Mouse (Mus musculus): ENCODE data around the gene Tomm40l. TPM values are rescaled to one million over a fixed set of nuclear protein-coding genes. Genes with fewer than 3 reads are reported as not detected.
"Not testable (repeated sequence)": the region's sequence is repeated elsewhere in the genome, so short reads cannot be mapped to it uniquely, and the experiment has no call there.

Tomm40l gene
- polyA plus RNA-seq, 1 experiment from 2014 or later = 60.7 TPM

DNA sequence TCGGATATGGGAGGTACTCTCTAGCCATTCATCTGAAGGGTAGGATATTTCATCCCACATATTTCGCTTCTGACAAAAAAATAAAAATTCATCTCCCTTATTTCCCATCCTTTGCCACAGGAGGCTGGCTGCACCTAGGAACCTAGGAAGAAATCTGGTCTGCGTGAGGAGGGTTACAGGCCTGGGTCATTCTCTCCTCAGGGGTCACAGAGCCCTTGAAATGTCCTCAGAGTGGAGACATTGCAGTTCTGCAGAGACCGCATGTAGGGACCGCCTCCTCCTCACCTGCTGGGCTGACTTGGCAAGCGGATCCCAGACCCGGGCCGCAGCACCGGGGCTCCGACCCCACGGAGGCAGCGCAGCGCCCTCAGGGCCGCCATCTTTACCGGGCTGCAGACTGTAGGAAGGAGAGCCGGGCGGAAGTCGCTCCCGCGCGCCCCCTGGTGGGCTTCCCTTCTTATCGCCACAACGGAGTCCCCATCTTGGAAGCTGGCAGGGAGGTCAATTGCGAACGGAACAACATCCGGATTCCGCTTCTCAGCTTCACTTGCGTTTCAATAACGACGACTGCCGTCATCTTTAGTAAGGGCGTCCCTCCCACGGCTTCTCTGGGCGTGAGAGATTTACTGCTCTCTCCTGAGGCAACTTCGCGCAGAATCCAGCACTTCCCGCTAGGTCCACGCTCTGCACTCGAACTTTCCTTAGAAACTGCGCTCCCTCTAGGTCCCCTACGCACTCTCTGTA is 24.6 kb upstream of the Tomm40l start:
- H3K27me3 ChIP-seq (ENCODE audit: control insufficient read depth, insufficient read depth, low read length) = no peaks in the 10 kb centered on the region
- under 1% methylated on average over 41 of the region's 41 CpGs for WGBS
- H3K9ac ChIP-seq (ENCODE audit: low read length) = peak overlapping the region; percentile 95
- peak overlapping the region; percentile 87 for H3K4me3 ChIP-seq (ENCODE audit: low read length)
- H3K36me3 ChIP-seq (ENCODE audit: control insufficient read depth, insufficient read depth) = peaks cover 23% of the 10 kb centered on the region
- H3K27ac ChIP-seq (ENCODE audit: low read length) = peak overlapping the region; percentile 91
- peak overlapping the region; percentile 78 for H3K4me2 ChIP-seq (ENCODE audit: low read depth, low read length)
- no peaks in the 10 kb centered on the region for H3K9me3 ChIP-seq (replicated peaks; ENCODE audit: control insufficient read depth, low read length)
- peak; percentile 90 for ATAC-seq (replicated peaks; ENCODE audit: extremely low read depth, insufficient read depth, low FRiP score)
- H3K4me1 ChIP-seq (ENCODE audit: control insufficient read depth, insufficient read depth, low read length) = peaks cover 34% of the 10 kb centered on the region

- H3K27me3 ChIP-seq (ENCODE audit: control insufficient read depth, insufficient read depth, low read length) = no peaks in the 10 kb centered on the region
- H3K4me3 ChIP-seq (ENCODE audit: low read length) = no peak overlapping the region
- no peak overlapping the region for H3K27ac ChIP-seq (ENCODE audit: low read length)
- peaks cover 21% of the 10 kb centered on the region for H3K4me1 ChIP-seq (ENCODE audit: control insufficient read depth, insufficient read depth, low read length)
- WGBS = 81% methylated on average over 8 of the region's 8 CpGs
- no peak overlapping the region; the same call in 1 of the 2 replicates for H3K4me2 ChIP-seq (ENCODE audit: low read depth, low read length)
- peaks cover 26% of the 10 kb centered on the region for H3K36me3 ChIP-seq (ENCODE audit: control insufficient read depth, insufficient read depth)
- H3K9ac ChIP-seq (ENCODE audit: low read length) = no peak overlapping the region; the same call in 1 of the 2 replicates
- H3K9me3 ChIP-seq (replicated peaks; ENCODE audit: control insufficient read depth, low read length) = no peaks in the 10 kb centered on the region
- ATAC-seq (replicated peaks; ENCODE audit: extremely low read depth, insufficient read depth, low FRiP score) = no peak
Observed at GRCm38 (mm10) chr1:171245353-171245752, 23.0 kb upstream of the Tomm40l start.

DNA sequence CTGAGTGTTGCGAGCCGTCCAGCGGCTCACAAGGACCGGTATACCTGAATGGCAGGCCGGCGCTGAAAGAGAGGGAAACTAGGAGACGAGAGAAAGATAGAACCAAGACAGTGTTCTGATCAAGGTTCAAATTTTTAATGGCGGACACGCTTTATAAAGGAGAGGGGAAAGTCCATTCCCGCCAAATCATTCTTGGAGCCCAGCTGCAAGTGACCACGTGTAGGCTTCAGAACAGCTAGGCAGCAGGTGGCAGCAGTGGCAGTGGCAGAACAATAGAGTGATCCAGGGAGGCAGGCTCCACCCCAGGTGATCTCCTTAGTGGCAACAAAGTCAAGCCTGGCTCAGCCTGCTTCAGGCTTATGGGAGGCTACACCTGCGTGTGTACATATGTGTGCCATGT is 19.6 kb upstream of the Tomm40l start:
- H3K4me3 ChIP-seq (ENCODE audit: low read length); H3K27ac ChIP-seq (ENCODE audit: low read length); ATAC-seq (replicated peaks; ENCODE audit: extremely low read depth, insufficient read depth, low FRiP score); H3K4me2 ChIP-seq (ENCODE audit: low read depth, low read length); H3K27me3 ChIP-seq (ENCODE audit: control insufficient read depth, insufficient read depth, low read length); H3K9ac ChIP-seq (ENCODE audit: low read length); H3K4me1 ChIP-seq (ENCODE audit: control insufficient read depth, insufficient read depth, low read length); H3K9me3 ChIP-seq (replicated peaks; ENCODE audit: control insufficient read depth, low read length): not testable (repeated sequence)
- H3K36me3 ChIP-seq (ENCODE audit: control insufficient read depth, insufficient read depth) = peaks cover 52% of the 10 kb centered on the region
- WGBS = 88% methylated on average over 12 of the region's 12 CpGs

DNA sequence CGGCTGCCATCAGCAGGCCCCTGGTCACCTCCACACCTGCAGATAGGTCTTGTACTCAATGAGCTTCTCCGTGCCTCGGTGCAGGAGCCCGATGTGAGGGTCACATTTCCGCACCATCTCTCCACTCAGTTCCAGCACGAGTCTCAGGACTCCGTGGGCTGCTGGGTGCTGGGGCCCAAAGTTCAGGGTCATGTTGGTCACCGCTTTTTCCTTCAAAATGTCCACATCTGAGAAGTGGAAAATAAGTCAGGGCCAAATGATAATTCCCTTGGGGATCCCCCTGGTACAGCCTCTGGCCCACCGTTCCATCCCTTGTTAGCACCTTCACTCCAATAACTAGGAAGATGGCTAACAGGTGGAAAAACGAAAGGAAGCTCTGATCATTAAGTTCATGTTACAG is 18.6 kb upstream of the Tomm40l start:
- Histone ChIP-seq H3K36me3 (ENCODE audit: control insufficient read depth, insufficient read depth) (peaks cover 62% of the 10 kb centered on the region), H3K27ac (ENCODE audit: low read length) (no peak overlapping the region)
- WGBS = 88% methylated on average over 10 of the region's 10 CpGs

GRCm38 (mm10) chr1:171239992-171240744 is 17.9 kb upstream of the Tomm40l start:
- Histone ChIP-seq H3K4me1 (ENCODE audit: control insufficient read depth, insufficient read depth, low read length) (peaks cover 8% of the 10 kb centered on the region), H3K4me3 (ENCODE audit: low read length) (no peak overlapping the region), H3K36me3 (ENCODE audit: control insufficient read depth, insufficient read depth) (peaks cover 67% of the 10 kb centered on the region), H3K27ac (ENCODE audit: low read length) (no peak overlapping the region), H3K27me3 (ENCODE audit: control insufficient read depth, insufficient read depth, low read length) (no peaks in the 10 kb centered on the region), H3K9ac (ENCODE audit: low read length) (no peak overlapping the region), H3K9me3 (replicated peaks; ENCODE audit: control insufficient read depth, low read length) (no peaks in the 10 kb centered on the region), H3K4me2 (ENCODE audit: low read depth, low read length) (no peak overlapping the region)
- ATAC-seq (replicated peaks; ENCODE audit: extremely low read depth, insufficient read depth, low FRiP score) = no peak
- 72% methylated on average over 15 of the region's 15 CpGs for WGBS

More for the DNA sequence above, 18.6 kb upstream of the Tomm40l start:
- H3K9ac ChIP-seq (ENCODE audit: low read length) = no peak overlapping the region
- H3K27me3 ChIP-seq (ENCODE audit: control insufficient read depth, insufficient read depth, low read length) = no peaks in the 10 kb centered on the region
- no peak for ATAC-seq (replicated peaks; ENCODE audit: extremely low read depth, insufficient read depth, low FRiP score)
- no peak overlapping the region for H3K4me3 ChIP-seq (ENCODE audit: low read length)
- H3K9me3 ChIP-seq (replicated peaks; ENCODE audit: control insufficient read depth, low read length) = no peaks in the 10 kb centered on the region
- H3K4me2 ChIP-seq (ENCODE audit: low read depth, low read length) = no peak overlapping the region
- H3K4me1 ChIP-seq (ENCODE audit: control insufficient read depth, insufficient read depth, low read length) = peaks cover 6% of the 10 kb centered on the region

GRCm38 (mm10) chr1:171238463-171238862 is 16.1 kb upstream of the Tomm40l start:
- Histone ChIP-seq H3K4me1 (ENCODE audit: control insufficient read depth, insufficient read depth, low read length) (peaks cover 8% of the 10 kb centered on the region), H3K4me3 (ENCODE audit: low read length) (no peak overlapping the region), H3K27ac (ENCODE audit: low read length) (no peak overlapping the region), H3K27me3 (ENCODE audit: control insufficient read depth, insufficient read depth, low read length) (no peaks in the 10 kb centered on the region), H3K4me2 (ENCODE audit: low read depth, low read length) (no peak overlapping the region), H3K36me3 (ENCODE audit: control insufficient read depth, insufficient read depth) (peaks cover 71% of the 10 kb centered on the region), H3K9ac (ENCODE audit: low read length) (no peak overlapping the region), H3K9me3 (replicated peaks; ENCODE audit: control insufficient read depth, low read length) (no peaks in the 10 kb centered on the region)
- 77% methylated on average over 14 of the region's 14 CpGs for WGBS
- no peak for ATAC-seq (replicated peaks; ENCODE audit: extremely low read depth, insufficient read depth, low FRiP score)

DNA sequence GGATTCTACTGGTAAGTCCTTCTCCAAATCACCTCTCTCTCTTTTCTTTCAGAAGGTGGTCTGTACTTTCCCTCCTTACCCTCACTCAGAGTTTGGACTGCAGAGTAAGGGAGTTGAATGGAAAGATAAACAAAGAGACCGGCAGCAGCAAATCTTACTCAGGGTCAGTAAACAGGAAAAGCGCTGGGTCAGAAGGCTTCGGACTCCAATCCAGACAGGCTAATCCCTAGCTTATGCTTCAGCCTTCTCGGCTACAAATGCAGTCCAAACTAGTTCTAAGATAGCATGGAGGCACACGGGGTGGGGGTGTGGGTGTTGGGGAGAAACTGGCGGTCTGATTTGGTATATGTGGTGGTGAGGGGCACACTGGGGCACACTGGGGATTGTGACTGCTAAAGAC is 15.1 kb upstream of the Tomm40l start:
- peaks cover 61% of the 10 kb centered on the region for H3K36me3 ChIP-seq (ENCODE audit: control insufficient read depth, insufficient read depth)
- no peak overlapping the region for H3K4me3 ChIP-seq (ENCODE audit: low read length)
- ATAC-seq (replicated peaks; ENCODE audit: extremely low read depth, insufficient read depth, low FRiP score) = no peak
- no peak overlapping the region for H3K9ac ChIP-seq (ENCODE audit: low read length)
- peaks cover 8% of the 10 kb centered on the region for H3K4me1 ChIP-seq (ENCODE audit: control insufficient read depth, insufficient read depth, low read length)
- H3K27ac ChIP-seq (ENCODE audit: low read length) = no peak overlapping the region
- no peaks in the 10 kb centered on the region for H3K9me3 ChIP-seq (replicated peaks; ENCODE audit: control insufficient read depth, low read length)
- WGBS = 74% methylated on average over 6 of the region's 6 CpGs
- H3K27me3 ChIP-seq (ENCODE audit: control insufficient read depth, insufficient read depth, low read length) = no peaks in the 10 kb centered on the region
- H3K4me2 ChIP-seq (ENCODE audit: low read depth, low read length) = no peak overlapping the region

DNA sequence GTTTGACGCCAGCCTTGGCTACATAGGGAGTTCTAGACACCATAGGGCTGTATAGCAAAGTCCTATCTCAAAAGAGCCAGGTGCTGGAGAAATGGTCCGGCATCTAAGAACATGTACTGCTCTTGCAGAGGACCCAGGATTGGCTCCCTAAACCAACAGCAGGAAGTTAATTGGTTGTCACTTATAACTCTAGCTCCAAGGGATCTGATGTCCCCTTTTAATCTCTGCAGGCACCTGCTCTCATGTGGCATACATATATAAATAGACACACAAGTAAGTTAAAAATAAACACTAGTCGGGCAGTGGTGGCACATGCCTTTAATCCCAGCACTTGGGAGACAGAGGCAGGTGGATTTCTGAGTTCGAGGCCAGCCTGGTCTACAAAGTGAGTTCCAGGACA is 13.5 kb upstream of the Tomm40l start:
- Histone ChIP-seq H3K4me1 (ENCODE audit: control insufficient read depth, insufficient read depth, low read length) (peaks cover 8% of the 10 kb centered on the region), H3K27me3 (ENCODE audit: control insufficient read depth, insufficient read depth, low read length) (no peaks in the 10 kb centered on the region), H3K9me3 (replicated peaks; ENCODE audit: control insufficient read depth, low read length) (no peaks in the 10 kb centered on the region), H3K4me2 (ENCODE audit: low read depth, low read length) (no peak overlapping the region), H3K36me3 (ENCODE audit: control insufficient read depth, insufficient read depth) (peaks cover 54% of the 10 kb centered on the region), H3K9ac (ENCODE audit: low read length) (no peak overlapping the region), H3K27ac (ENCODE audit: low read length) (peak overlapping the region; percentile 61; the same call in 1 of the 2 replicates), H3K4me3 (ENCODE audit: low read length) (no peak overlapping the region)
- 0 out of 2 replicates have a peak, but pooled peaks have one; percentile 15 for ATAC-seq (replicated peaks; ENCODE audit: extremely low read depth, insufficient read depth, low FRiP score)
- WGBS = 45% methylated on average over 4 of the region's 4 CpGs

GRCm38 (mm10) chr1:171234538-171234937 is 12.2 kb upstream of the Tomm40l start:
- H3K4me3 ChIP-seq (ENCODE audit: low read length) = no peak overlapping the region
- no peak overlapping the region for H3K4me2 ChIP-seq (ENCODE audit: low read depth, low read length)
- 93% methylated on average over 4 of the region's 4 CpGs for WGBS
- H3K9me3 ChIP-seq (replicated peaks; ENCODE audit: control insufficient read depth, low read length) = no peaks in the 10 kb centered on the region
- ATAC-seq (replicated peaks; ENCODE audit: extremely low read depth, insufficient read depth, low FRiP score) = no peak
- H3K36me3 ChIP-seq (ENCODE audit: control insufficient read depth, insufficient read depth) = peaks cover 52% of the 10 kb centered on the region
- no peaks in the 10 kb centered on the region for H3K27me3 ChIP-seq (ENCODE audit: control insufficient read depth, insufficient read depth, low read length)
- H3K27ac ChIP-seq (ENCODE audit: low read length) = 0 out of 2 replicates have a peak overlapping the region, but pooled peaks have one; percentile 11
- H3K9ac ChIP-seq (ENCODE audit: low read length) = no peak overlapping the region
- H3K4me1 ChIP-seq (ENCODE audit: control insufficient read depth, insufficient read depth, low read length) = peaks cover 8% of the 10 kb centered on the region
